Mouse (Mus musculus): ENCODE measurements around the gene Gamt. TPM values are rescaled to one million over a fixed set of nuclear protein-coding genes. Genes with fewer than 3 reads are reported as not detected.

Gamt gene
- polyA plus RNA-seq, 1 experiment from 2014 or later = 29.4 TPM

GRCm38 (mm10) chr10:80300672-80301181 lies 39.9 kb upstream of the Gamt start:
- H3K27ac ChIP-seq (ENCODE audit: low read depth) = no peak overlapping the region
- ATAC-seq (ENCODE audit: insufficient read depth) = no peak
- no peak for DNase-seq
- H3K4me2 ChIP-seq = no peak overlapping the region
- peaks cover 72% of the 10 kb centered on the region for H3K27me3 ChIP-seq (ENCODE audit: insufficient read depth, low read length)
- H3K9ac ChIP-seq = no peak overlapping the region
- no peaks in the 10 kb centered on the region for H3K36me3 ChIP-seq (ENCODE audit: insufficient read depth)
- WGBS = 25% methylated on average over 11 of the region's 11 CpGs
- H3K9me3 ChIP-seq (ENCODE audit: low read depth, low read length) = no peaks in the 10 kb centered on the region
- H3K4me1 ChIP-seq (ENCODE audit: insufficient read depth) = no peaks in the 10 kb centered on the region
- no peak for TF ChIP-seq CTCF (IDR thresholded peaks at IDR 0.05; ENCODE audit: low read depth)
- H3K4me3 ChIP-seq (ENCODE audit: low read depth, low read length) = no peak overlapping the region

GRCm38 (mm10) chr10:80299824-80300223 lies 39.0 kb upstream of the Gamt start:
- WGBS = 54% methylated on average over 10 of the region's 10 CpGs
- H3K36me3 ChIP-seq (ENCODE audit: insufficient read depth) = peaks cover 4% of the 10 kb centered on the region
- H3K9ac ChIP-seq = no peak overlapping the region
- H3K9me3 ChIP-seq (ENCODE audit: low read depth, low read length) = no peaks in the 10 kb centered on the region
- no peak for ATAC-seq (ENCODE audit: insufficient read depth)
- H3K4me2 ChIP-seq = no peak overlapping the region
- no peak overlapping the region for H3K27ac ChIP-seq (ENCODE audit: low read depth)
- no peak for DNase-seq
- H3K27me3 ChIP-seq (ENCODE audit: insufficient read depth, low read length) = peaks cover 63% of the 10 kb centered on the region
- TF ChIP-seq CTCF (IDR thresholded peaks at IDR 0.05; ENCODE audit: low read depth) = no peak
- H3K4me3 ChIP-seq (ENCODE audit: low read depth, low read length) = no peak overlapping the region
- no peaks in the 10 kb centered on the region for H3K4me1 ChIP-seq (ENCODE audit: insufficient read depth)

- WGBS = 14% methylated on average over 15 of the region's 15 CpGs
- DNase-seq (no peak), ATAC-seq (ENCODE audit: insufficient read depth) (no peak)
- no peak overlapping the region for H3K9ac ChIP-seq
- H3K27ac ChIP-seq (ENCODE audit: low read depth) = no peak overlapping the region
- no peaks in the 10 kb centered on the region for H3K4me1 ChIP-seq (ENCODE audit: insufficient read depth)
- no peak for TF ChIP-seq CTCF (IDR thresholded peaks at IDR 0.05; ENCODE audit: low read depth)
- H3K27me3 ChIP-seq (ENCODE audit: insufficient read depth, low read length) = peaks cover 58% of the 10 kb centered on the region
- no peaks in the 10 kb centered on the region for H3K9me3 ChIP-seq (ENCODE audit: low read depth, low read length)
- no peak overlapping the region for H3K4me3 ChIP-seq (ENCODE audit: low read depth, low read length)
- H3K4me2 ChIP-seq = no peak overlapping the region
- peaks cover 9% of the 10 kb centered on the region for H3K36me3 ChIP-seq (ENCODE audit: insufficient read depth)
These were observed 38.5 kb upstream of the Gamt start for GRCm38 (mm10) chr10:80299301-80299700.

- Histone ChIP-seq H3K9ac (no peak overlapping the region), H3K4me1 (ENCODE audit: insufficient read depth) (no peaks in the 10 kb centered on the region), H3K36me3 (ENCODE audit: insufficient read depth) (peaks cover 15% of the 10 kb centered on the region), H3K4me2 (no peak overlapping the region), H3K27ac (ENCODE audit: low read depth) (no peak overlapping the region), H3K9me3 (ENCODE audit: low read depth, low read length) (no peaks in the 10 kb centered on the region), H3K27me3 (ENCODE audit: insufficient read depth, low read length) (peaks cover 53% of the 10 kb centered on the region), H3K4me3 (ENCODE audit: low read depth, low read length) (no peak overlapping the region)
- no peak for TF ChIP-seq CTCF (IDR thresholded peaks at IDR 0.05; ENCODE audit: low read depth)
- ATAC-seq (ENCODE audit: insufficient read depth) = no peak
- peak; percentile 64 for DNase-seq
- 6% methylated on average over 26 of the region's 26 CpGs for WGBS
These were observed 37.9 kb upstream of the Gamt start for GRCm38 (mm10) chr10:80298571-80299281.

- no peaks in the 10 kb centered on the region for H3K4me1 ChIP-seq (ENCODE audit: insufficient read depth)
- no peaks in the 10 kb centered on the region for H3K9me3 ChIP-seq (ENCODE audit: low read depth, low read length)
- no peak for TF ChIP-seq CTCF (IDR thresholded peaks at IDR 0.05; ENCODE audit: low read depth)
- no peak for DNase-seq
- H3K36me3 ChIP-seq (ENCODE audit: insufficient read depth) = peaks cover 25% of the 10 kb centered on the region
- WGBS = 66% methylated on average over 8 of the region's 8 CpGs
- H3K27ac ChIP-seq (ENCODE audit: low read depth) = no peak overlapping the region
- H3K27me3 ChIP-seq (ENCODE audit: insufficient read depth, low read length) = peaks cover 53% of the 10 kb centered on the region
- no peak overlapping the region for H3K4me2 ChIP-seq
- no peak overlapping the region for H3K4me3 ChIP-seq (ENCODE audit: low read depth, low read length)
- no peak overlapping the region for H3K9ac ChIP-seq
- no peak for ATAC-seq (ENCODE audit: insufficient read depth)
These were observed 36.8 kb upstream of the Gamt start for GRCm38 (mm10) chr10:80297526-80298133.

- Histone ChIP-seq H3K36me3 (ENCODE audit: insufficient read depth) (peaks cover 25% of the 10 kb centered on the region), H3K27ac (ENCODE audit: low read depth) (no peak overlapping the region), H3K4me3 (ENCODE audit: low read depth, low read length) (no peak overlapping the region), H3K4me1 (ENCODE audit: insufficient read depth) (no peaks in the 10 kb centered on the region), H3K27me3 (ENCODE audit: insufficient read depth, low read length) (peaks cover 52% of the 10 kb centered on the region), H3K9me3 (ENCODE audit: low read depth, low read length) (no peaks in the 10 kb centered on the region), H3K9ac (no peak overlapping the region), H3K4me2 (no peak overlapping the region)
- no peak for TF ChIP-seq CTCF (IDR thresholded peaks at IDR 0.05; ENCODE audit: low read depth)
- DNase-seq (no peak), ATAC-seq (ENCODE audit: insufficient read depth) (no peak)
- WGBS = 63% methylated on average over 5 of the region's 5 CpGs
These were observed 36.0 kb upstream of the Gamt start for GRCm38 (mm10) chr10:80296824-80297223.

GRCm38 (mm10) chr10:80295618-80296425 lies 35.0 kb upstream of the Gamt start, which contains the start of gene Apc2:
Apc2 (plus strand) TSS chr10:80295977.
- ATAC-seq (ENCODE audit: insufficient read depth) = peak; percentile 28

More at GRCm38 (mm10) chr10:80295618-80296425, 35.0 kb upstream of the Gamt start, which contains the start of gene Apc2:
- Histone ChIP-seq H3K36me3 (ENCODE audit: insufficient read depth) (peaks cover 25% of the 10 kb centered on the region), H3K4me2 (peak within 1 kb of the TSS; percentile 53), H3K9me3 (ENCODE audit: low read depth, low read length) (no peaks in the 10 kb centered on the region), H3K4me1 (ENCODE audit: insufficient read depth) (no peaks in the 10 kb centered on the region), H3K27me3 (ENCODE audit: insufficient read depth, low read length) (peaks cover 42% of the 10 kb centered on the region), H3K4me3 (ENCODE audit: low read depth, low read length) (peak within 1 kb of the TSS; percentile 17), H3K27ac (ENCODE audit: low read depth) (no peak within 1 kb of the TSS), H3K9ac (peak within 1 kb of the TSS; percentile 19; the same call in 1 of the 2 replicates)
- WGBS = 1% methylated on average over 26 of the region's 26 CpGs
- peak; percentile 74 for DNase-seq
- peak; percentile 73 for TF ChIP-seq CTCF (IDR thresholded peaks at IDR 0.05; ENCODE audit: low read depth)

Measured in lung, embryonic 14.5 days (tissue).